In genomic region chr11:50184788-50185187, GRCm38 (mm10) we compare ENCODE assay signal across 20 mouse cellular contexts. TPM values are rescaled to one million over a fixed set of nuclear protein-coding genes. Genes with fewer than 3 reads are reported as not detected.
DNase-seq lines count a peak whose midpoint lies in the region; ATAC-seq and TF ChIP-seq lines count a peak whose summit lies in the region.
"Had no signal": no experiment of that assay in that cellular context is flagged by ENCODE, and none has a peak within 500 bp of the region (broad histone marks: within the 10 kb centered on the region; RNA-seq: fewer than 3 reads in every experiment).

No protein-coding gene starts in this region.

- no peaks in the 10 kb centered on the region for H3K9me3 ChIP-seq in kidney, postnatal 0 days (replicated peaks; ENCODE audit: low read length)
- no peaks in the 10 kb centered on the region for H3K9me3 ChIP-seq in kidney, embryonic 16.5 days (ENCODE audit: low read length)
- H3K9me3 ChIP-seq in liver, embryonic 12.5 days (replicated peaks): no peaks in the 10 kb centered on the region
- H3K9me3 ChIP-seq in liver, embryonic 11.5 days (ENCODE audit: control insufficient read depth, low read length): no peaks in the 10 kb centered on the region
- H3K9me3 ChIP-seq in liver, embryonic 15.5 days (replicated peaks): no peaks in the 10 kb centered on the region
- H3K9me3 ChIP-seq: embryonic facial prominence, embryonic 10.5 days; forebrain, embryonic 13.5 days; heart, embryonic 15.5 days; hindbrain, embryonic 10.5 days had no signal

- no peaks in the 10 kb centered on the region for H3K27me3 ChIP-seq in kidney, postnatal 0 days (ENCODE audit: insufficient read depth, low read length)
- no peaks in the 10 kb centered on the region for H3K27me3 ChIP-seq in kidney, embryonic 16.5 days (ENCODE audit: insufficient read depth, low read length)
- H3K27me3 ChIP-seq in liver, embryonic 12.5 days (replicated peaks): no peaks in the 10 kb centered on the region
- no peaks in the 10 kb centered on the region for H3K27me3 ChIP-seq in liver, embryonic 11.5 days (replicated peaks; ENCODE audit: control insufficient read depth, insufficient read depth, low read length)
- H3K27me3 ChIP-seq in liver, embryonic 15.5 days: no peaks in the 10 kb centered on the region
- H3K27me3 ChIP-seq: forebrain, embryonic 13.5 days; heart, embryonic 15.5 days had no signal

- 56% methylated on average over 3 of the region's 3 CpGs for WGBS in kidney, postnatal 0 days
- WGBS in kidney, embryonic 16.5 days: 54% methylated on average over 3 of the region's 3 CpGs
- WGBS in liver, embryonic 12.5 days (ENCODE audit: insufficient replicate concordance): 73% methylated on average over 3 of the region's 3 CpGs
- 78% methylated on average over 3 of the region's 3 CpGs for WGBS in liver, embryonic 11.5 days
- 68% methylated on average over 3 of the region's 3 CpGs for WGBS in liver, embryonic 15.5 days (ENCODE audit: insufficient replicate concordance)

- ATAC-seq in kidney, postnatal 0 days (replicated peaks; ENCODE audit: low FRiP score, low read depth): peak; percentile 56
- no peak for ATAC-seq in kidney, embryonic 16.5 days (ENCODE audit: low FRiP score, low TSS enrichment)
- peak; percentile 25; the same call in 1 of the 2 replicates for ATAC-seq in liver, embryonic 12.5 days
- no peak; the same call in 1 of the 2 replicates for ATAC-seq in liver, embryonic 11.5 days (replicated peaks; ENCODE audit: low FRiP score)
- peak; percentile 74 for ATAC-seq in liver, embryonic 15.5 days (ENCODE audit: insufficient read depth)
- ATAC-seq: forebrain, embryonic 13.5 days; forebrain, postnatal 0 days had no signal

- peak; percentile 60 for DNase-seq in kidney, postnatal 0 days (ENCODE audit: low spot score)
- no peak for DNase-seq in liver, embryonic 11.5 days (ENCODE audit: low spot score)
- no peak for DNase-seq in layer of hippocampus, postnatal 10 days (ENCODE audit: low spot score in 2 of 2)
- no peak for DNase-seq in heart, postnatal 36 days
- DNase-seq: adrenal gland, postnatal 14 days; cerebellum, adult 2 months; cerebellum, postnatal 10 days; forebrain, postnatal 0 days; gastrocnemius, postnatal 14 days; heart, adult 2 months; heart, postnatal 14 days had no signal

- no peak for TF ChIP-seq CTCF in kidney, postnatal 0 days (IDR thresholded peaks at IDR 0.05; ENCODE audit: low read depth)

- peaks cover 6% of the 10 kb centered on the region; the same call in 1 of the 2 replicates for H3K36me3 ChIP-seq in kidney, postnatal 0 days (ENCODE audit: insufficient read depth, low read length)
- H3K36me3 ChIP-seq in kidney, embryonic 16.5 days (ENCODE audit: insufficient read depth, low read length): no peaks in the 10 kb centered on the region
- H3K36me3 ChIP-seq in liver, embryonic 12.5 days: 0 out of 2 replicates have a peak, but pooled peaks cover 9% of the 10 kb centered on the region
- H3K36me3 ChIP-seq in liver, embryonic 11.5 days (ENCODE audit: control insufficient read depth, insufficient read depth, low read length): no peaks in the 10 kb centered on the region; the same call in 1 of the 2 replicates
- peaks cover 3% of the 10 kb centered on the region; the same call in 1 of the 2 replicates for H3K36me3 ChIP-seq in liver, embryonic 15.5 days (replicated peaks)
- H3K36me3 ChIP-seq: heart, embryonic 15.5 days had no signal

- H3K4me3 ChIP-seq in kidney, postnatal 0 days (replicated peaks; ENCODE audit: low read depth, low read length): no peak overlapping the region
- no peak overlapping the region for H3K4me3 ChIP-seq in kidney, embryonic 16.5 days (ENCODE audit: low read length)
- H3K4me3 ChIP-seq in liver, embryonic 12.5 days: no peak overlapping the region
- no peak overlapping the region for H3K4me3 ChIP-seq in liver, embryonic 11.5 days (ENCODE audit: low read depth, low read length)
- no peak overlapping the region for H3K4me3 ChIP-seq in liver, embryonic 15.5 days (replicated peaks)
- H3K4me3 ChIP-seq: embryonic facial prominence, embryonic 10.5 days; forebrain, embryonic 13.5 days; heart, adult 2 months; heart, embryonic 15.5 days; hindbrain, embryonic 10.5 days had no signal

- peak overlapping the region; percentile 58 for H3K27ac ChIP-seq in kidney, postnatal 0 days
- H3K27ac ChIP-seq in kidney, embryonic 16.5 days (ENCODE audit: low read length): no peak overlapping the region
- H3K27ac ChIP-seq in liver, embryonic 12.5 days: no peak overlapping the region
- no peak overlapping the region; the same call in 1 of the 2 replicates for H3K27ac ChIP-seq in liver, embryonic 11.5 days (ENCODE audit: low read depth, low read length)
- peak overlapping the region; percentile 42; the same call in 1 of the 2 replicates for H3K27ac ChIP-seq in liver, embryonic 15.5 days (replicated peaks)
- H3K27ac ChIP-seq: embryonic facial prominence, embryonic 10.5 days; forebrain, embryonic 13.5 days; heart, adult 2 months; heart, embryonic 15.5 days; hindbrain, embryonic 10.5 days; hindbrain, embryonic 14.5 days had no signal

- H3K9ac ChIP-seq in kidney, postnatal 0 days (ENCODE audit: low read depth, low read length): no peak overlapping the region
- no peak overlapping the region for H3K9ac ChIP-seq in kidney, embryonic 16.5 days (replicated peaks; ENCODE audit: low read length)
- no peak overlapping the region for H3K9ac ChIP-seq in liver, embryonic 12.5 days
- H3K9ac ChIP-seq in liver, embryonic 11.5 days (ENCODE audit: low read depth, low read length): no peak overlapping the region
- no peak overlapping the region for H3K9ac ChIP-seq in liver, embryonic 15.5 days
- H3K9ac ChIP-seq: forebrain, embryonic 13.5 days; forebrain, postnatal 0 days; heart, embryonic 15.5 days; hindbrain, embryonic 14.5 days had no signal

- no peak overlapping the region for H3K4me2 ChIP-seq in kidney, postnatal 0 days (ENCODE audit: low read length)
- H3K4me2 ChIP-seq in kidney, embryonic 16.5 days (replicated peaks; ENCODE audit: low read depth, low read length): no peak overlapping the region
- H3K4me2 ChIP-seq in liver, embryonic 12.5 days: no peak overlapping the region
- H3K4me2 ChIP-seq in liver, embryonic 11.5 days: no peak overlapping the region
- H3K4me2 ChIP-seq in liver, embryonic 15.5 days: no peak overlapping the region
- H3K4me2 ChIP-seq: forebrain, embryonic 13.5 days; heart, embryonic 11.5 days; heart, embryonic 15.5 days; hindbrain, embryonic 14.5 days had no signal

- no peaks in the 10 kb centered on the region for H3K4me1 ChIP-seq in kidney, postnatal 0 days (replicated peaks; ENCODE audit: insufficient read depth, low read length)
- no peaks in the 10 kb centered on the region for H3K4me1 ChIP-seq in kidney, embryonic 16.5 days (ENCODE audit: insufficient read depth, low read length)
- peaks cover 29% of the 10 kb centered on the region for H3K4me1 ChIP-seq in liver, embryonic 12.5 days
- H3K4me1 ChIP-seq in liver, embryonic 11.5 days (replicated peaks; ENCODE audit: control insufficient read depth, insufficient read depth, low read length): peaks cover 7% of the 10 kb centered on the region
- H3K4me1 ChIP-seq in liver, embryonic 15.5 days (replicated peaks): peaks cover 40% of the 10 kb centered on the region
- H3K4me1 ChIP-seq: embryonic facial prominence, embryonic 10.5 days; forebrain, embryonic 13.5 days; hindbrain, embryonic 10.5 days had no signal

- intact Hi-C loops in heart, postnatal 36 days (cut with DNase I): no loop called here

RNA-seq across cellular contexts. Expression of gene Mrnip, which starts 10.5 kb away (rescaled TPM):
- 20.8 and 22.9 TPM in 2 replicates for polyA plus RNA-seq in kidney, postnatal 0 days (2015; fragmentation: Nextera tagmentation; extraction: Ambion mirVana)
- 21.7 and 23.2 TPM in 2 replicates for polyA plus RNA-seq in kidney, embryonic 16.5 days (2015; fragmentation: Nextera tagmentation; extraction: Ambion mirVana)
- polyA plus RNA-seq in liver, embryonic 12.5 days (2016; fragmentation: Nextera tagmentation; extraction: Ambion mirVana): 8.6 and 8.7 TPM in 2 replicates
- 13.9 and 18.7 TPM in 2 replicates for polyA plus RNA-seq in liver, embryonic 11.5 days (2014; fragmentation: Nextera tagmentation; extraction: Ambion mirVana)
- 7.6 and 8.4 TPM in 2 replicates for polyA plus RNA-seq in liver, embryonic 15.5 days (2015; fragmentation: Nextera tagmentation; extraction: Ambion mirVana)
- total RNA-seq in layer of hippocampus, postnatal 10 days (2021): 10 to 100 TPM; 20.5 to 21.3 TPM
- total RNA-seq in heart, postnatal 36 days (2021): 1 to 10 TPM; 1.8 to 2.4 TPM

RNA-seq across cellular contexts. Expression of gene Sqstm1, which starts 25.8 kb away (rescaled TPM):
- 326 and 333 TPM in 2 replicates for polyA plus RNA-seq in kidney, postnatal 0 days (2015; fragmentation: Nextera tagmentation; extraction: Ambion mirVana)
- polyA plus RNA-seq in kidney, embryonic 16.5 days (2015; fragmentation: Nextera tagmentation; extraction: Ambion mirVana): 298 and 338 TPM in 2 replicates
- 143 and 152 TPM in 2 replicates for polyA plus RNA-seq in liver, embryonic 12.5 days (2016; fragmentation: Nextera tagmentation; extraction: Ambion mirVana)
- polyA plus RNA-seq in liver, embryonic 11.5 days (2014; fragmentation: Nextera tagmentation; extraction: Ambion mirVana): 176 and 177 TPM in 2 replicates
- polyA plus RNA-seq in liver, embryonic 15.5 days (2015; fragmentation: Nextera tagmentation; extraction: Ambion mirVana): 161 and 189 TPM in 2 replicates
- 100 to 1,000 TPM; 302 to 324 TPM for total RNA-seq in layer of hippocampus, postnatal 10 days (2021)
- total RNA-seq in heart, postnatal 36 days (2021): 100 to 1,000 TPM; 379 to 464 TPM

RNA-seq across cellular contexts. Expression of gene Mgat4b, which starts 25.9 kb away (rescaled TPM):
- polyA plus RNA-seq in kidney, postnatal 0 days (2015; fragmentation: Nextera tagmentation; extraction: Ambion mirVana): 53.4 and 62.1 TPM in 2 replicates
- polyA plus RNA-seq in kidney, embryonic 16.5 days (2015; fragmentation: Nextera tagmentation; extraction: Ambion mirVana): 9.8 and 11.9 TPM in 2 replicates
- polyA plus RNA-seq in liver, embryonic 12.5 days (2016; fragmentation: Nextera tagmentation; extraction: Ambion mirVana): 29.1 and 30.7 TPM in 2 replicates
- polyA plus RNA-seq in liver, embryonic 11.5 days (2014; fragmentation: Nextera tagmentation; extraction: Ambion mirVana): 22.3 and 25.4 TPM in 2 replicates
- polyA plus RNA-seq in liver, embryonic 15.5 days (2015; fragmentation: Nextera tagmentation; extraction: Ambion mirVana): 12.7 and 14.9 TPM in 2 replicates
- total RNA-seq in layer of hippocampus, postnatal 10 days (2021): 100 to 1,000 TPM; 201 to 243 TPM
- total RNA-seq in heart, postnatal 36 days (2021): 10 to 100 TPM; 84.5 to 87.8 TPM

RNA-seq across cellular contexts. Expression of gene Tbc1d9b, which starts 53.6 kb away (rescaled TPM):
- polyA plus RNA-seq in kidney, postnatal 0 days (2015; fragmentation: Nextera tagmentation; extraction: Ambion mirVana): 28.5 and 30.3 TPM in 2 replicates
- polyA plus RNA-seq in kidney, embryonic 16.5 days (2015; fragmentation: Nextera tagmentation; extraction: Ambion mirVana): 44.3 and 47.2 TPM in 2 replicates
- polyA plus RNA-seq in liver, embryonic 12.5 days (2016; fragmentation: Nextera tagmentation; extraction: Ambion mirVana): 20.2 and 20.3 TPM in 2 replicates
- polyA plus RNA-seq in liver, embryonic 11.5 days (2014; fragmentation: Nextera tagmentation; extraction: Ambion mirVana): 30.1 and 34.0 TPM in 2 replicates
- 11.7 and 13.6 TPM in 2 replicates for polyA plus RNA-seq in liver, embryonic 15.5 days (2015; fragmentation: Nextera tagmentation; extraction: Ambion mirVana)
- 10 to 100 TPM; 74.0 to 76.4 TPM for total RNA-seq in layer of hippocampus, postnatal 10 days (2021)
- 10 to 100 TPM; 43.8 to 49.7 TPM for total RNA-seq in heart, postnatal 36 days (2021)

RNA-seq across cellular contexts. Expression of gene Ltc4s, which starts 53.6 kb away (rescaled TPM):
- polyA plus RNA-seq in kidney, postnatal 0 days (2015; fragmentation: Nextera tagmentation; extraction: Ambion mirVana): 8.5 and 9.6 TPM in 2 replicates
- polyA plus RNA-seq in kidney, embryonic 16.5 days (2015; fragmentation: Nextera tagmentation; extraction: Ambion mirVana): 2.5 and 2.8 TPM in 2 replicates
- 0.87 and 1.0 TPM in 2 replicates for polyA plus RNA-seq in liver, embryonic 12.5 days (2016; fragmentation: Nextera tagmentation; extraction: Ambion mirVana)
- 0.82 and 2.6 TPM in 2 replicates for polyA plus RNA-seq in liver, embryonic 11.5 days (2014; fragmentation: Nextera tagmentation; extraction: Ambion mirVana)
- 0.46 and 0.51 TPM in 2 replicates for polyA plus RNA-seq in liver, embryonic 15.5 days (2015; fragmentation: Nextera tagmentation; extraction: Ambion mirVana)
- total RNA-seq in layer of hippocampus, postnatal 10 days (2021): 10 to 100 TPM in 1 of 2 experiments, 1 to 10 TPM in 1; 9.9 to 15.5 TPM
- 1 to 10 TPM; 5.5 to 8.6 TPM for total RNA-seq in heart, postnatal 36 days (2021)

Comparison
In these comparisons a context has a peak if more than half of its experiments do, and no peak if none do; other contexts are left out.
1. ATAC-seq: peak in kidney, postnatal 0 days (single experiment), liver, embryonic 12.5 days (single experiment) and liver, embryonic 15.5 days (single experiment); none in kidney, embryonic 16.5 days (single experiment) and liver, embryonic 11.5 days (single experiment).
2. H3K27ac ChIP-seq: peak in kidney, postnatal 0 days (single experiment) and liver, embryonic 15.5 days (single experiment); none in kidney, embryonic 16.5 days (single experiment), liver, embryonic 12.5 days (single experiment) and liver, embryonic 11.5 days (single experiment).